Mouse (Mus musculus) cerebellum, postnatal 25 days (tissue): ENCODE results near the gene Galnt4.

Experiments used
- DNase-seq, 2 experiments: peaks; one replicate each; pipeline ENCODE4 v3.0.0; 2021; ENCODE audit warnings: mixed read lengths in 2 of 2

Galnt4 gene

DNA sequence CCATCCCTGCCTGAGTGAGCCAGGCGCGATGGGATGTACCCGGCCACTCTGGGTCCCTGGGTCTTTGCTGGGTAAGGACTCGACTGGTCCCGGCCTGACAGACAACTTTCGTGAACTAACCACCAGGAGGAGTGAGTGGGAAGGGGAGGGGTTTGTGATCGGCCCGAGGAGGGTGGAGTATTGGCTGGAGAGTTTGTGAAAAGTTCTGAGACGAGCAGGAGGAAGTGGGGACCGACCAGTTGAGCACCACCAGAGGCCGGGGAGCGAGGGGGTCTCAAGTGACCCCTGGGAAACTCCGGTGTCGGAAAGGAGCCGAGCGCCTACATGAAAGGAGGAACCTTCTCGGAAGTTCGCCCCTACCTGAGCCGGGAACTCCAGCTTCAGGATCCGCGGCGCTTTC is at the start of gene Galnt4:
Gene Galnt4, plus strand, starts transcription at position 196 of the 400 bp plus-strand sequence.
- peak; percentile 58 to 69 for DNase-seq

DNA sequence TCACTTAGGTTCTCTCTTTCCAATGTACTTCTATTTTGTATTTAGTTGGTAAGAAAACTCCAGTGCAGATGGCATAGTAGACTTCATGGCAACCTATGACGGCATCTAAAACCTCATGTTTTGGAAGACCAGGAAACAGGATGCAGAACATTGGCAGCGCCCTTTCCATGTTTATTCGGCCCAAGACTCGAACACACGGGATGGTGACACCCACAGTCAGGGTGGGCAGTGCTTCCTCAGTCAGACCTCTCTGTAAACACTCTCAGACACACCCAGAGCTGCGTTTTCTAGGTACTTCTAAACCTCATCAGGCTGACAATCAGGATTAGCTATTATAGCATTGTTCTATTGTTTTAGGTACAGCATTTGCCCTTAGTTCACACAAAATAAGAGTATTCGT is 47.4 kb upstream of the Galnt4 start:
- DNase-seq: no peak

DNA sequence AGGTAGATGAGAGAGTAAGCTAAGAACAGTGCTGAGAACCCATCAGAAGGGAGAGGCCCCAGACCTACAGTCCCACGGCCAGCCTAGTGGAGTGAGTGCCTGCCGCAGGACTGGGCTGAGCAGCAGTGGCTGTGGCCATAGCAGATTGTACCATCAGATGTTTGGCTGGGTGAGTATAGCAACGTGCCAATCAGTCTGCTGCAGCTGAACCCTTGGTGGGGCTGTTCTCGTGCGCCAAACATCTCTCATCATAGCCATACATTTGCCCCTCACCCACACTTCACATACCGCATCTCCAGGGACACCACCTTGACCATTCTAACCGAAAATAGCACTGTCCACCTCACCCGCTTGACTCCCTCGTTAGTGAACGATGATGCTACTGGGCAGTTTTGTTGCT is 46.5 kb upstream of the Galnt4 start:
- DNase-seq: peak; percentile 19 to 21

GRCm38 (mm10) chr10:99062546-99062945 is 45.4 kb upstream of the Galnt4 start:
- DNase-seq: peak; percentile 41 to 44

DNA sequence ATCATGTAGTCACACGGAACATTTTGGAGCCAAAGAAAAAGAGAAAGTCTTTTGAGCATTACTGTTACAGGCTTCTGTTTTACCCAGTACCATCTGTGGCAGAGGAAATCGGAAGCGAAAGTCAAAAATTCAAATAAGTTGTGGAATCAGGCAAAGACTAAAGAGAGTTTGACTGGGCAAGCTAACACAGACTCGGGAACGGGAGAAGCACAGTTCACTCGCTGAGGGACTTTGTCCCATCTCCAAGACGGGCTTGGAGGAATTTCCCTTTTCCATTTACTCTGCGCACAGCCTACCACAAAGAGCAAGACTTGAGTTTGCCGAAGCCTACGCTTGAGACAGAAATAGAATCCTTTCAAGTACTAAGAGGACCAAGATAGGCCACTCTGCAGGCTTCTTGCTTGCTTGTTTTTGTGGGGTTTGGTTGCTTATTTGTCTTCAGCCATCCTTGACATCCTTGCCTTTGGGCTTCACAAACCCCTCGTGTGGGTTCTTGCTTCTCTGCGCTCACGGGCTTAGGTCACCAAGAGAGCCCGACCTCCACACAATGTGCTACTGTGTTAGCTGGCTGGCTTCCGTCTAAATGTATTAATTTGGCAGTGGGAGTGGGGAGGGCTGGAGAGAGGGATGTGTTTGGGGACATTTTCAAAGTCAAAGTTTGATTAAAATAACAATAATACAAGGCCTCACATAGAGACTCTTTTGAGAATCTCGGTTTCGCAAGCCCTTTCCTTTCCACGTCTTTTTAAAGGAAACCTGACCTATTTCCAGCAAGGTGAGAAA is 31.7 kb upstream of the Galnt4 start:
- DNase-seq: no peak

GRCm38 (mm10) chr10:99078621-99079020 is 29.3 kb upstream of the Galnt4 start:
- no peak for DNase-seq

- no peak for DNase-seq
These were observed 26.4 kb upstream of the Galnt4 start for GRCm38 (mm10) chr10:99081569-99081990.

DNA sequence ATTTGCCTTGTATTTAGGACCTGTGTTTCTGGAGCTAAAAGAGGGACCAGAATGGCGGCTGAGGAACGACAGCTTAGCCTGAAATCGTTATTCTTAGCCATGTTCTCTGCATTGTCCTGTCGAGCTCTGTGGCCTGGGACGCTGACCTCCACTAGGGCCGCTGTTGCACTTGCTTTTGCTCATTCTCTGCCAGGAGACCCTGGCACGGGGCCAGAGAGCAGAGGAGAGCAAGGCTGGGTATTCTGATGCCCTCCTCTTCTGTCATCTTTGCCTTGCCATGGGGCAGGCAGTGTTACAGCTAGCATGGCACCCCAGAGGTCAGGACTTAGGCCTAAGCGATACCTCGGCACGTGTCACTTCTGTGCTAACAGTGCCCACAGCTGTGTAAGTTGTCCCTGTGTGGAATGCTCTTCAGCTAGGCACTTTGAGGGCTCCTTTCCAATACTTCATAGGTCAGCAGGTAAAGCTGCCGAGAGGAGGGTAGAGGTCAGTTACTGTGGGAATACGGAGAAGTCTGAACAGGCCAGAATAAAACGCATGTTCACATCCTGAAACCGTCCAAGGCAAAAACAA is 24.4 kb upstream of the Galnt4 start:
- DNase-seq: peak; percentile 42 to 70

GRCm38 (mm10) chr10:99084397-99085239 is 23.3 kb upstream of the Galnt4 start:
- DNase-seq: peak; percentile 91 to 96

DNA sequence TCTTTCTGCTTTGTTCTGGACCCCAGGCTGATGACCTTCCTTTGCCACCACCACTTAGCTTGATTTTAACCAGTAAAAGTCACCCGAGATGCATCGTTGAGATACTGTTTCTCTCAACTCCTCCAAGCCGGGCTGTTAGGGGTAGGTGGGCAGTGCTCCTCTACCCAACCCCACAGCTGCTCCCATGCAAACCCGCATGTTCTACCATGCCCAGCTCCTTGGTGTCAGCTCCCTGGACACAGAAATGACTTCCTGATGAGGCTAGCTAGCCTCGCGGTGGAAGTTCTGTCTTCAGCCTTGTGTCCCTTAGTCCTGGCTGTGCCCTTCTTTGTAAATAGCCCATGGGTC is 22.7 kb upstream of the Galnt4 start:
- no peak for DNase-seq

DNA sequence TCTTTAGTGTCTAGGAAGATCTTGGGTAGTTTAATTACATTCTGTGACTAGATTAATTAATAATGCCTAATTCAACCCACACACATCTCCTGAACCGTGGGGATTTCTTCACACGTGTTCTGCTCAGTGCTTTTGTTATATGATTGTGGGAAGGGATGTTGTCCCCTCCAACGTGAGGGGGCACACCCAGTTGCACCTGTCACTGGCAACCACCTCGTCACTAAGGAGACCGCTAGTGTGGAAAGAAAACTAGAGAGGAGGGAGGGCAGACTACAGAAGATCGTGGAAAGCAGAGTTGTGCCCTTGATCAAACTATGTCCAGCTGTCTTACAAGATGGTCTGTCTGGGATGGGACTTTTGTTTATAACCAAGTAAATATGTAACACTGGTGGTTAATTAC is 21.9 kb upstream of the Galnt4 start:
- no peak for DNase-seq

GRCm38 (mm10) chr10:99089906-99090305 is 18.1 kb upstream of the Galnt4 start:
- no peak for DNase-seq

GRCm38 (mm10) chr10:99093364-99093763 is 14.6 kb upstream of the Galnt4 start:
- DNase-seq: no peak

- no peak for DNase-seq
These were observed 12.8 kb upstream of the Galnt4 start for GRCm38 (mm10) chr10:99095114-99095513.

DNA sequence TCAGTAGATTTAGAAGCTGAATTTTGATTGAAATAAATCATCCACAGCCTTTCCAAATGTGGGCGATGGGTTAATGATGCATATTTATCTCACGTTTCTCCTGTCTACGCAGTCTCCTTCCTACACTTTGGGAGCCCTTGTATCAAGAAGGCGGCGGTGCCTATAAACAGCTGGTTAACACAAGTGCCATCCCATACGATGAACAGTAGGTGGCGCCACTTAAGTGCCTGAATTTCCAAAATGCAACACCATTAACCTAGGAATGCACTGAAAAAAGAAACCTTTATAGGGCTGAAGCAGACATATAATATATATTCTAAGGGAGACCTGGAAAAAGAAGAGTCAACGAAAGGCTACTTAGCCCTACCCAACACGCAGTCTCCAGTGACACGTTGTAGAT is 10.6 kb upstream of the Galnt4 start:
- peak; percentile 38 to 50 for DNase-seq

GRCm38 (mm10) chr10:99105522-99105921 is 2.4 kb upstream of the Galnt4 start:
- DNase-seq: no peak

GRCm38 (mm10) chr10:99106311-99106702 is 1.7 kb upstream of the Galnt4 start:
- no peak for DNase-seq

DNA sequence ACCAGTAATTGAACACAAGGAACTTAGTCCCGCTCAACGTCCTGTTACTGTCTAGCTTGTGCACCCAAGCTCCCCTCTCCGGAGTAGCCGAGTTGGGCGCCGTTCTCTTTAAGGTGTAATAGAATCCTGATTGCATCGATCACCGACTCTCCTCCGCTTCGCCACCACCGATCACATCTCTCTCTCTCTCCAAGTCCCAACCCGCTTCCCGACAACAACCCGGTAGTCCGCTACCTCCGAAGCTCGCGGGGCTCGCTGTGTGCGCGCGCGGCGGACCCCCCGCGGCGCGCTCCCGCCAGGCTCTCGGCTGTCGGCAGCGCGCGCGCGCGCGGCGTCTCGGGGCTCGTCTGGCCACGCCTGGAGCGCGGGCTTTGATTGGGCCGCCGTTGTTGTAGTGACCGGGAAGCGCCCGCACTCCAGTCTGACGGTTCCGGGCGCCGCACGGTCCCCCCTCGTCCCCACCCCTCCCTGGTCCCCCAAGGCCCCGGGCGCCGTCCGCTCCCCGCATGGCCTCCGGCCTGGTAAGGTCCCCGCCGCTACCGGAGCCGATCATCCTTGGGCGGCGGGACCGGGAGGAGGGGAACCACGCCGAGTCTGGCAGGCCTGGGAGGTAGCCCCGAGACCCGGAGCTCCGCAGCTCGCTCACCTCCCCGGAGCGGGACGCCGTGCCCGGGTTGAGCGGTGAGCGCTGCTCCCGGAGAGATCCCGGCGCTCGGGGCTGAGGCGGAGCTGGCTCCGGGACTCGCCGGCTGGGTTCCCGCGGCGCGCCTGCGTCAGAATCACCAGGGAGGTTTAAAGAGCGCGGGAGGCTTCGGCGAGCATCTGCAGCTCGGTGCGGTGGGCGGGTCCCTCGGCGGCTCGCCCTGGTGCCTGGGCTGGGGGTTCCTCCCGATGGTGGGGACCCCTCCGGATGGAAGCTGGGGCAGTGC is 992 bp upstream of the Galnt4 start, which contains the start of gene Poc1b:
Gene Poc1b, plus strand, starts transcription at position 334 of the 929 bp plus-strand sequence.
- DNase-seq: peak; percentile 93

GRCm38 (mm10) chr10:99108431-99108982 is 548 bp downstream of the Galnt4 start:
- DNase-seq: peak in 1 of 2 experiments; percentile 19

DNA sequence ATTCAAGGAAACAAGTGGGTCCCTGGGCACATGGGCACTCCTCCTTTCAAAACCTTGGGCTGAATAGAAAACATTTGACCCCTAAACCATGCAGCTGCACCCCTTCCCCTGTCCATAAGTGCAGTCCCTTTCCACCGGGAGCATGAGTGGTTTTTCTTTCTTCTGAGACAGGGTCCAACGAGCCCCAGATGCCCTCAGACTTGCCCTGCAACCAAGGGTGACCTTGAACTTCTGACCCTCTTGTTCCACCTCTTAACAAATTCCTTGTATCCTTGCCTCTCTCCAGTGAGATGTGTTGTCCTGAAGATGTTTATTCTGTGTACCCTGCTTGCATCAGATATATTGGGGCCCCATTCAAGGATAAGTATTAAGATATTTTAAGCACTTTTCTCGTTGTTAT is 5.6 kb downstream of the Galnt4 start:
- no peak for DNase-seq

DNA sequence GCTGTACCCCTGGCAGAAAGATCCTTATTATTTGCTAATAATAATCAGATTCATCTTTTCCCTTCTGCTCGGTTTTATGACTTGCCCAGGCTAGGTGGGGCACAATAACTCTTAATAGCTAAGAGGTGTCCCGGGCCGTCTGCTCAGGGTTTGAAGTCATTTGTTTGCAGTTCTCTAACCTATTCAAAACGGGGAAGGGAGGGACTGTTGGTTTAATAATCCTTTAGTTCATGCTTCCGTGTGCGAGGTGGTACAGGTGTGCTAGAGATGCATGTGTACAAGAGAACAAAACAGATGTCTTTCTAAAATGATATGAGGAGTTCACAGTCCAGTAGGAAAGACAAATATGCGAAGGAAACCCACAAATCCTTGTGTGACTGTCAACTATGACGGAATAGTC is 6.3 kb downstream of the Galnt4 start:
- no peak for DNase-seq
